Mouse (Mus musculus) lung, adult 2 months (tissue): ENCODE measurements around the gene Mrpl23.

Source experiments
- CTCF ChIP-seq: fragments of 200-500 bp; IDR thresholded peaks from 2 replicates; pipeline ENCODE4 v1.5.1; 2011; ENCODE audit warnings: mild to moderate bottlenecking, low read length, control low read depth; ENCODE audit not compliant: insufficient read depth
- POLR2A ChIP-seq: fragments of 200-500 bp; IDR thresholded peaks from 2 replicates; pipeline ENCODE4 v1.6.1; 2011; ENCODE audit warnings: low read depth, mild to moderate bottlenecking, control low read depth, low read length, borderline replicate concordance; ENCODE audit errors: extremely low read depth

GRCm38 (mm10) chr7:142570565-142570964 is 38.1 kb downstream of the Mrpl23 start:
- TF ChIP-seq CTCF = no peak
- TF ChIP-seq POLR2A = no peak
